Mouse (Mus musculus) limb, embryonic 11.5 days (tissue): ENCODE measurements around the gene Rpl13. TPM values are rescaled to one million over a fixed set of nuclear protein-coding genes. Genes with fewer than 3 reads are reported as not detected.

Experiments
- ATAC-seq: fragments of 200-750 bp; cut with Nextera tagmentation; 2 replicates; pipeline ENCODE4 v1.8.0; 2017; ENCODE audit warnings: low read depth; ENCODE audit not compliant: insufficient number of reproducible peaks, low FRiP score, low TSS enrichment
- DNase-seq: peaks from one replicate; pipeline ENCODE4 v3.0.0-alpha.2; 2015; ENCODE audit warnings: low spot score
- H3K27ac ChIP-seq: fragments of 300-500 bp; sonication (generic); replicated peaks from 2 replicates; pipeline ENCODE4 v1.5.1; 2014; ENCODE audit warnings: low read depth, mild to moderate bottlenecking, low read length
- H3K27me3 ChIP-seq: fragments of 300-500 bp; sonication (generic); 2 replicates; pipeline ENCODE4 v1.6.1; 2014; ENCODE audit warnings: mild to moderate bottlenecking, low read length, mixed read lengths; ENCODE audit not compliant: control insufficient read depth, insufficient read depth
- H3K36me3 ChIP-seq: fragments of 300-500 bp; sonication (generic); 2 replicates; pipeline ENCODE4 v1.6.1; 2014; ENCODE audit warnings: mild to moderate bottlenecking, low read length, moderate library complexity, mixed read lengths; ENCODE audit not compliant: control insufficient read depth, insufficient read depth
- H3K4me1 ChIP-seq: fragments of 300-500 bp; sonication (generic); 2 replicates; pipeline ENCODE4 v1.6.1; 2014; ENCODE audit warnings: low read length, mixed read lengths; ENCODE audit not compliant: control insufficient read depth, insufficient read depth
- H3K4me2 ChIP-seq: fragments of 300-500 bp; sonication (generic); 2 replicates; pipeline ENCODE4 v1.6.1; 2014; ENCODE audit warnings: low read depth, mild to moderate bottlenecking, moderate library complexity; ENCODE audit not compliant: severe bottlenecking
- H3K4me3 ChIP-seq: fragments of 300-500 bp; sonication (generic); 2 replicates; pipeline ENCODE4 v1.5.1; 2014; ENCODE audit warnings: low read depth, low read length
- H3K9ac ChIP-seq: fragments of 300-500 bp; sonication (generic); 2 replicates; pipeline ENCODE4 v1.6.1; 2014; ENCODE audit warnings: mild to moderate bottlenecking, low read length
- H3K9me3 ChIP-seq: fragments of 300-500 bp; sonication (generic); 2 replicates; pipeline ENCODE4 v1.6.1; 2016; ENCODE audit warnings: low read length; ENCODE audit not compliant: control insufficient read depth
- WGBS: fragments of 180-500 bp; shearing (Covaris S2); extraction: QIAGEN DNeasy Blood & Tissue Kit; methylation state at CpG from one replicate; pipeline ENCODE4 v1.1.7; 2014; 5-methylcytosine and 5-hydroxymethylcytosine counted together
- polyA plus RNA-seq: library from polyadenylated mRNA; unstranded; fragments of >200 nt; fragmentation: Nextera tagmentation; extraction: Ambion mirVana; gene quantifications from 2 replicates; pipeline ENCODE4 v1.2.1, GENCODE M21; 2014

Gene Rpl13
- 1,566 and 1,655 TPM in 2 replicates for polyA plus RNA-seq

DNA sequence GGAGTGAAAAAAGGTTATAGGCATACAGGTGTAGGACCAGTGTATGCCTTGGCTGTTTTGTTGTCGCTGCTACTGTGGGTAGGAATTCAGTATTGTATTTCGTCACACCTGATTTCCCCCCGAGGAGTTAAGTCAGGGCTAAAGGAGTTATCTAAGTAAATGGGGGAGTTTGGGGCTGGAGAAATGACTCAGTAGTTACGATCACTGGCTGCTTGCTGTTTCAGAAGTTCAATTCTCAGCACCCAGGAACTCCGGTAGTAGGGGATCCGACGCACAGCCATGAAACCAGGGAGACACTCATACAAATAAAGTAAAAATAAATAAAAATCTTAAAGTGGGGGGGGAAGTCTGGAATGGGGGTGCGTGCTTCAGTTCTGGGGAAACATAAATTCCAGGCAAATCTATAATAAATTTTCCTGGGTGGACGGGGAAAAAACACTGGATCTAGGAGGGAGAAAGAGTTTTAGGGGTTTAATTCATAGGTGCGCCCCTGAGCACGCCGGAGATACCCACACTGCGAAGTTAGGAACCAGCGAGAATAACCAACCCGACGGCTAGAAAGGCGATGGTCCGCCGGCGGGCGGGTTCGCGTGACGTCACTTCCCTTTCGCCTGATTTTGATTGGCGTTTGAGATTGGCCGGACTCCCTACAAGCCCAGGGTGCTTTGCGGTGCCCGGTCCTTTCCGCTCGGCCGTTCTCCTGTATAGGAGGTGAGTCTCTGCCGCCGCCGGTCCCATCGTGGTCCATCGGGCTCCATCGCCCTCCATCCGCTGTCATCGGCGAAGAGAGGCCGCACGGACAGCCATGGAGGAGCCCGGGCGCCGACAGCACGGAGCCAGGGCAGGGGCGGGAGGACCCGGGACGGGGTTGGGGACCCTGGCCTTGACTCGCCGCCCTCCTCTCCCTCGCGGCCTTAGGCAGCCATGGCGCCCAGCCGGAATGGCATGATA lies at the start of gene Rpl13:
Gene Rpl13 (plus strand): TSS at position 616 of the 951 bp plus-strand sequence.
- peak; percentile 93 for ATAC-seq
- Histone ChIP-seq H3K4me1 (peaks cover 7% of the 10 kb centered on the region; the same call in 1 of the 2 replicates), H3K4me2 (peak within 1 kb of the TSS; percentile 60), H3K27ac (peak within 1 kb of the TSS; percentile 93), H3K9me3 (no peaks in the 10 kb centered on the region), H3K27me3 (no peaks in the 10 kb centered on the region), H3K36me3 (peaks cover 21% of the 10 kb centered on the region), H3K9ac (peak within 1 kb of the TSS; percentile 96), H3K4me3 (peak within 1 kb of the TSS; percentile 94)
- DNase-seq = peak; percentile 98
- 1% methylated on average over 56 of the region's 56 CpGs for WGBS

DNA sequence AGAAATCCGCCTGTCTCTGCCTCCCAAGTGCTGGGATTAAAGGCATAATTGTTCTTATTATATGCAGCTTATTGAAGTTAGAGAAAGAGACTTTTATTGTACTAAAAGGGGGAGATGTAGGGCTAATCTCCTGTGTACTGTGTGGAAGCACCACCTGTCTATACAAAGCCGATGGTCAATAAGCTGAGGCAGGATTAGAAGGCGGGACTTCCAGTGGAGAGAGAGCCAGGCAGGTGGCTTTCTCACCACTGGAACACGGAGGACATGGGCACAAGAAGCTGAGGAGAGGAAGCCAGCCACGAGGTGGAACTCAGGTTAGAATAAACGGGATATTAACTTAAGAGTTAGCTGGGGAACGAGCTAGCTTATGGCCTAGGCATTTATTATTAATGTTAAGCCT lies 39.4 kb upstream of the Rpl13 start, which contains the start of gene Spg7:
Gene Spg7 (plus strand): TSS at position 222 of the 400 bp plus-strand sequence.
- ATAC-seq = no peak
- H3K27ac ChIP-seq = no peak within 1 kb of the TSS
- H3K4me3 ChIP-seq = no peak within 1 kb of the TSS
- peaks cover 8% of the 10 kb centered on the region for H3K4me1 ChIP-seq
- H3K4me2 ChIP-seq = no peak within 1 kb of the TSS
- DNase-seq = no peak
- 86% methylated on average over 7 of the region's 7 CpGs for WGBS
- H3K9me3 ChIP-seq = no peaks in the 10 kb centered on the region
- H3K36me3 ChIP-seq = no peaks in the 10 kb centered on the region; the same call in 1 of the 2 replicates
- no peak within 1 kb of the TSS for H3K9ac ChIP-seq
- no peaks in the 10 kb centered on the region for H3K27me3 ChIP-seq

DNA sequence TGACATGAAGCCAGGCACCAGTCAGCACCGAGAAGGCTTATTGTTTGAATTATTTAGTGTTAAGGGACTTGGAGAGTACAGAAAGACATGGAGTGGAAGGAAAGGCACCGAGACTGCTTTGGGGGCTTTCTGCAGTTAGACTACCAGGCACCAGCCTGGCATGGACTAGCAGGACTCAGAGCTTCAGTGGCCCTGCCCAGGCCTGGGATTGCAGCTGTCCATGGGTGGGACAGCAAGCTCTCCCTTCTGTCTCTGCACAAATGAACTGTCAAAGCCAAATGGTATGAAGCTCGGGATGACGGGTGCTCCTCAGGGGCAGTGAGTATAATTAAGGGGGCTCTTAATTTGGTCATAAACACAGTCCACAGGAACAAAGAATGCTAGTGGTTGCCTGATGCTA lies 38.1 kb upstream of the Rpl13 start:
- Histone ChIP-seq H3K27me3 (no peaks in the 10 kb centered on the region), H3K4me2 (no peak overlapping the region; the same call in 1 of the 2 replicates), H3K4me3 (no peak overlapping the region), H3K27ac (no peak overlapping the region), H3K36me3 (no peaks in the 10 kb centered on the region; the same call in 1 of the 2 replicates), H3K4me1 (peaks cover 8% of the 10 kb centered on the region), H3K9ac (no peak overlapping the region), H3K9me3 (no peaks in the 10 kb centered on the region)
- no peak for ATAC-seq
- DNase-seq = no peak
- WGBS = 63% methylated on average over 4 of the region's 4 CpGs

DNA sequence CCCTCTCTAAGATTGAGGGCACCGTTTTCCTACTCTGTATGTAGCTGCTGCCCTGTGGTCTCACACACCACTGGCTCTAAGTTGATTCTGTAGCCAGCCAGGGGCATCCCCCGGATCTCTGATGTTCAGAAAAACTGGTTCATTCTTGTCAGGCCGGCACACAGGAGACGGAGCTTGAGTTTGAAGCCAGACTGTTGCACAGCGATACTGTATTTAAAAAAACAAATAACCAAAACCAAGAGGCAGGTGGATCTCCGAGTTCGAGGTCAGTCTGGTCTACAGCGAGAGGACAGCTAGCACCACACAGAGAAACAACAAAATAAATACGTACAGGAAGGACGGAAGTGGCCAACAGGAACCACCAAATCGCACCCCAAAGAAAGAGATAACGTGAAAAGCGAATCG lies 37.3 kb upstream of the Rpl13 start:
- H3K4me2 ChIP-seq = peak overlapping the region; percentile 75
- DNase-seq = no peak
- H3K27me3 ChIP-seq = no peaks in the 10 kb centered on the region
- peak overlapping the region; percentile 94 for H3K9ac ChIP-seq
- H3K4me1 ChIP-seq = peaks cover 8% of the 10 kb centered on the region
- no peaks in the 10 kb centered on the region; the same call in 1 of the 2 replicates for H3K36me3 ChIP-seq
- H3K27ac ChIP-seq = peak overlapping the region; percentile 75; the same call in 1 of the 2 replicates
- ATAC-seq = no peak
- H3K4me3 ChIP-seq = peak overlapping the region; percentile 89
- H3K9me3 ChIP-seq = no peaks in the 10 kb centered on the region
- WGBS = 4% methylated on average over 14 of the region's 14 CpGs

DNA sequence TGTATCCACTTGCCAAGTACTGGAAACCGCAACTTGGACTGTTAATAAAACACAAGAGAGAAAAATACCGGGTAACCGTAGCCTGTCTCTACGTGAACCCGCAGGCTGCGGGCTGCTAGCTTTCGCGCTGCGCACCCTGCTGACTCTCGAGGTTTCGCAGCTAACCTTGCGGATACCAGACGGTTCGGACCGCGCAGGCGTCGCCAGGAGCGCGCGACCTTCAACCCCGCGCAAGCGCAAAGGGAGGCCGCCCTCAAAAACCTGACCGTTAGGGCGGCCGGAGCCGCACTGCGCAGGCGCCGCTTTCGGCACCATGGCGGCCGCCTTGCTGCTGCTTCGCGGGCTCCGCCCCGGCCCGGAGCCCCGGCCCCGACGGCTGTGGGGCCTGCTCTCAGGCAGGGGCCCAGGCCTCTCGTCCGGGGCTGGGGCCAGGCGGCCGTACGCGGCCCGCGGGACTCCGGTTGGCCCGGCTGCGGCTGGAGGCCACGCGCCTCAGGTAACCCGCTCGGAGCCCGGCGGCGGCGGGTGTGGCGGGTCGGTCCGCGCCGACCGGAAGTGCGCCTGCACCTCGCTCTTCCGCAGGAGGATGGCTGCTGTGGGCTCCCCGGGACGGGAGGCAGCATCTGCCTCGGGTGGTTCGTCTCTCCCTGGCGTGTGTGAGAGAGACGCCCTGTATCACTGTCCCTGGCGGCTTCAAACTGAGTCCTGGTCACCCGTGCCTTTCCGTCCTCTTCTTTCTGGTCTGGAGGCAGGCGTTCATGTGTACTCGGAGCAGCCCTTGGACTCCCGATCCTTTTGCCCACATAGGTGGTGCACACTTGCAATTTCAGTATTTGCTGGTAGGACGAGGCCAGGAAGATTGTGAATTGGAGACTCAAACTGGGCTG lies 36.7 kb upstream of the Rpl13 start:
- Histone ChIP-seq H3K27me3 (no peaks in the 10 kb centered on the region), H3K9me3 (no peaks in the 10 kb centered on the region), H3K27ac (peak overlapping the region; percentile 75), H3K4me1 (peaks cover 8% of the 10 kb centered on the region), H3K4me2 (peak overlapping the region; percentile 75), H3K4me3 (peak overlapping the region; percentile 89), H3K36me3 (no peaks in the 10 kb centered on the region; the same call in 1 of the 2 replicates), H3K9ac (peak overlapping the region; percentile 94)
- DNase-seq = peak; percentile 95
- ATAC-seq = peak; percentile 95
- WGBS = under 1% methylated on average over 75 of the region's 84 CpGs

DNA sequence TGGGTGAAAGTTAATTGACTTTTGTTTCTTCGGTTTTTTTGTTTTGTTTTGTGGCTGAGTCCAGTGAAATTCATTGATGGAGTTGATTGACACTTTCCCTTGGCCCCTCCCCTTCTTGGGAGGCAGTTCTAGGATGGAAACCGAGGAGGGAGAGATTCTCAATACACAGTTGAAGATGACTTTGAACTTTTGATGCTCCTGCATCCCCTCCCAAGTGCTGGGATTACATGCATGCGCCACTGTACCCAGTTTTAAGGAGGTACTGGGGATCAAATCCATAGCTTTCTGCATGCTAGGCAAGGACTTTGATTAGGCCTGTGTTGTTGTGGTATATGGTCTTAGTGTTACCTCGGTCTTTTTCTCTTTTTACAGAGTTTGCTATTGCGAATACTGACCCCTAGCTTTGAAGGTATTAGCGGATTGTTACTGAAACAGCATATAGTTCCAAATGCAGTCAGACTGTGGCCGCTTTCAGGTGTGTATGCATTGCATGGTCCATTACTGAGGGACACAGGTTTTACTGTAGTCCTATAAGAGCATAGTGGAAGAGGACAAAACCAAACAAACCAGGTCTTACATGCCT lies 36.0 kb upstream of the Rpl13 start:
- H3K9ac ChIP-seq = peak overlapping the region; percentile 94
- peak overlapping the region; percentile 75 for H3K4me2 ChIP-seq
- H3K36me3 ChIP-seq = no peaks in the 10 kb centered on the region; the same call in 1 of the 2 replicates
- DNase-seq (no peak), ATAC-seq (no peak)
- H3K9me3 ChIP-seq = no peaks in the 10 kb centered on the region
- peaks cover 8% of the 10 kb centered on the region for H3K4me1 ChIP-seq
- peak overlapping the region; percentile 75 for H3K27ac ChIP-seq
- H3K4me3 ChIP-seq = peak overlapping the region; percentile 89
- WGBS = 40% methylated on average over 7 of the region's 7 CpGs
- H3K27me3 ChIP-seq = no peaks in the 10 kb centered on the region

DNA sequence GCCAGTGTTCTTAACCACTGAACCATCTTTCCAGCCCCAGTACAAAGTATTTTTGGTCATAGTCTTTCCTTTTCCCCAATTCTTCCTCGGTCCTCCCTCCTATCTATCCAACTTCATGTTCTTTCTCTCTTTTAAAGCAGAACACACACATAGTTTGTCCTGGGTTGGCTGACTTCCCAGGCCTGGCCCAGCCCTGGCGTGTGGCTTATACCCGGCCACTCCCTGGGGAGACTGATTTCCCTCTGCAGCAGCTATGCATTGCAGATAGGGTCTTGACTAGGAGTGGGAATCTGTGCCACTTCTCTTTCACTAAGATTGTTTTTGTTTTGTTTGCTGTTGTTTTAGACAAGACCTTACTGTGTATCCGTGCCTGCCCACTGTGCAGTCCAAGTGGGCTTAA lies 31.0 kb upstream of the Rpl13 start:
- Histone ChIP-seq H3K27me3 (no peaks in the 10 kb centered on the region), H3K4me2 (no peak overlapping the region), H3K9me3 (no peaks in the 10 kb centered on the region), H3K9ac (no peak overlapping the region), H3K4me3 (no peak overlapping the region), H3K36me3 (peaks cover 9% of the 10 kb centered on the region; the same call in 1 of the 2 replicates), H3K4me1 (peaks cover 5% of the 10 kb centered on the region), H3K27ac (no peak overlapping the region)
- ATAC-seq (no peak), DNase-seq (no peak)
- 91% methylated on average over 4 of the region's 4 CpGs for WGBS
